Mouse (Mus musculus) left cerebral cortex, postnatal 4 days (tissue): ENCODE measurements around the gene Fam187b. TPM values are rescaled to one million over a fixed set of nuclear protein-coding genes. Genes with fewer than 3 reads are reported as not detected.

Source experiments
- DNase-seq: peaks from one replicate; pipeline ENCODE4 v3.0.0-alpha.2; 2022
- intact Hi-C: fragments of 180-260 bp; cut with DNase I; formaldehyde crosslinking; loops from one replicate; pipeline ENCODE4 v1.15.1; 2025
- total RNA-seq, 2 experiments: library from RNA; stranded (reverse); gene quantifications; 2 replicates each; pipeline ENCODE4 v1.2.3; 2021

Fam187b gene
- total RNA-seq, 2 experiments from 2014 or later: 0.42 TPM; not detected in 1

DNA sequence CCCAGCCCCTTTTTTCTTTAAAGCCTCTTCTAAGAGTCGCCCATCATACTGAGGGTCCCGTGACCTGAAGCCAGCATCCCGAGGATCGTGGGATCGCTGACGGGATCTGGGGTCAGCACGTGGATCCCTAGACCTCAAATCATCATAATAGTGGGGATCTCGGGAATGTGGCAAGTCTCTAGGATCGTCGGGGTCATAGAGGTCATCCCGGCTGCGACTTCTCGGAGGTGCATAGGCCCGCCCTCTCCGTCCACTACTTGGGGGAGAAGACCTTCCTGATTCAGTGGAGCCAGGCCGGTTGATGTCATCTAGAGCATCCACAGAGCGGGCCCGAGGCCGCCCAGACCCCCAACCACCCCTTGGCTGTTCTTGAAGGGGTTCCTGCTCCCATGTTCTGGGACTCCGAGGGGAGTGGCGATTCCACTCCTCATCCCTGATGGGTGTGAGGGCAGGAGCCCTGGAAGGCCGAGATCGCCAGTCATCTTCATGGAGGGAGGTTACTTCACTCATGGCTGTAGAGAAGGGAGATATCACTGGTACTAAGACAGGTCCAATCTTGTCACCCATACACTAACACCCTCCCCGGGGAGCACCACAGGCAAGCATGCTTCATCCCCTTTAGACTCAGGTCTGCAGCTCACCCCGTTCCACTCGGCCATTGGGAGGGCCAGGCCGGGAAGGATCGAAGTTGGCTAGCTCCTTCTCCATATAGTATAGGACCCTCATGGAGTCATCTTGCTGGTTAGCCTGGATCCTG is 15.3 kb upstream of the Fam187b start:
- intact Hi-C loops: no loop called here
- DNase-seq: no peak

DNA sequence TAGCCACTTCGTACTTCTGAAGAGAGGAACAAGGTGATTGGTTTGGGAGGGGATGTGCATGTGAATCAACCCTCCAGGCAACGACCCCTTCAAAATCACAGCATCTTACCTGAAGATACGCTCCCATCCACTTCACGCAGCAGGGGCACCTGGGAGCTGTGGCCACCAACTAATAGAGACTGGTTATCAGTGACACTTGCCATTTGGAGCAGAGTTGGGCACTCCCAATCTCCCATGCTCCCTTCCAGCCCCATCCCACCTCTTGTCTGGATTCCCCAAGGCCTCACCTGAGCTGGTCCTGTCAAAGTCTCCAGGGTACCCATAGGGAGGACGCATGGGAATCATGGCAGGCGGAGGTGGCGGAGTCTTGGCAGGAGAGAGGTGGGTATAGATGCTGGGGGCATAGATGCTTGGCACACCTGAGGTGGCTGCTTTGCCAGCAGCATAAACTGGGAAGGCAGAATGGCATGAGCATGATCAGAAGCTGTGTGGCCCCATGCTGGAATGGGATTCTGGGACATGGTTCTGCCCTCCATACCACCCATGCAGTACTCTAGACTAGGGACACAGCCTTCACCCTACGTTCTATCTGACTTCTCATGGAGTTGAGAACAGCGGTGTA is 14.6 kb upstream of the Fam187b start:
- no peak for DNase-seq
- intact Hi-C loops: no loop called here

DNA sequence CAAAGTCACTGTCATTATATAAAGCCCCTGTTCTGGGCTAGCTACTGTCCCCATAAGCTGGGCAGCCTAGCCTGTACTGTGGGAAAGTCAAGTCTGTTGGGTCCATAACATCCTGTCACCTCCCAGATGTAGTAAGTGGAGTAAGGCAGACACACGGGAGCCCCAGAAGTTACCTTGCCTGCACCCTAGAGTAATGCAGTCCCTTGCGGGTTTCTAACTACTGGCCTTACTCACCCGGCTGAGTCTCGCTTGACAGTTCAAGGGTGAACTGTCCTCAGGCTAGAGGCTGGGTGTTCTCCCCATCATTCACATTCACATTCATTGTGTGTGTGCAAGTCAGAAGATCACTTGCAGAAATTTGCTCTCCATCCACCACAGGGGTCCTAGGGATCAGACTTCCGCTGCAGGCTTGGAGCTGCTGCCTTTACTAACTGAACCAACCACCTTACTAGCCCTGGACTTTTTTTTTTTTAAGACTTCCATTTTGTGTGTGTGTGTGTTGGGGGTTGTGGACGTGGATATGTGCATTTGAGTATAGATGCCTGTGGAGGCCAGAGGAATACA is 13.7 kb upstream of the Fam187b start:
- intact Hi-C loops: no loop called here
- DNase-seq: no peak

DNA sequence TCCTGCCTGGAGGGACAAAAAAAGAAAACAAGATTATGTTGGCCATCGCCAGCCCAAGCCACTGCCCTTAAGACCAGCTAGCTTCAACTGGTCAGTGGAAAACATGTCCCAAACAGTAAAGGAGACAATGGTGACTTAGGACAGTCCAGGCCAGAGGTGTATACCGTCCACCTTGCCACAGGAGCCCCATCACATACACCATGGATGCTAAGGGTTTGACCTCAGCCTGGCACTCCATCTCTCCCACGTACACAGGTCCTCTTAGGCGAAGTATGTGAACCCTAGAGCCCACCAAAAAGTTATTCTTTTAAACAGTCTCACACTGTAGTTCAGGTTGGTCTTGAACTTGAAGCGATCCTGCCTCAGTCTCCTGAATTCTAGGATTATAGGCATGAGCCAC is 10.7 kb upstream of the Fam187b start:
- intact Hi-C loops: no loop called here

DNA sequence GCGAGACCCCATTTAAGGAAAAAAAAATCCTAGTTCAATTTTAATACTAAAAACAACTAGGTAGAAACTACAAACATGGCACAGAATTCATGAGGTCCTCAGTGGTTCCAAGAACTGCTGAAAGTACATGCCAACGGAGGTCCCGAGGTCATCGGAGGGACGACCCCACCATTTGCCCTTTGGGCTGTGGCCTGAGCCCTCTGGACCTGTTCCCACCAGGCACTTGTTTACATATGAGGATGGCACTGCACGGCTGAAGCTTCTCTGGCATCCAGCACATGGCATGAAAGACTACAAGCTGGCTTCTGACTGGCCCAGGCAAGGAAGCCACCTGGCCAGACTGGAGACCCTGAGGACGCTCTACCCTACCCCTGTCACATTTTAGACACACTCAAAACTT is 9.2 kb upstream of the Fam187b start:
- no peak for DNase-seq
- intact Hi-C loops: no loop called here

More for the DNA sequence above, 10.7 kb upstream of the Fam187b start:
- DNase-seq: no peak

DNA sequence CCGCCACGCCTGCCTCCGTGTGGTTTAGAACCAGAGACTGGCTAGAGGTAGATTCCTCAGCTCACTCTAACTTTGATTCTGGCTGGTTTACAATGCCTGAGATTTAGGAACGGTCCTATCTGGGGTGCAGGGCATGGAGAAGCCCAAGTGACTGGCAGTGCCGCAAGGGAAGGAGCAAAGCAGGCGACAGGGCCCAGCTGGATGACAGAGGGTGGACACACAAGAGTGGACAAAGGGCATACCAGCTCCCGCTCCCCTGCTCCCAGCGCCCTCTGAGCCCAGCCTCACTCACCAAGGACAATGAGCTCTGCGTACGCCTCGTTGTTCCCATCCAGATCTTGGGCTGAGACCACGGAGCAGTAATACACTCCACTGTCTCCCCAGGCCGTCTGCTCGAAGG is 7.9 kb upstream of the Fam187b start:
- intact Hi-C loops: no loop called here
- DNase-seq: no peak

DNA sequence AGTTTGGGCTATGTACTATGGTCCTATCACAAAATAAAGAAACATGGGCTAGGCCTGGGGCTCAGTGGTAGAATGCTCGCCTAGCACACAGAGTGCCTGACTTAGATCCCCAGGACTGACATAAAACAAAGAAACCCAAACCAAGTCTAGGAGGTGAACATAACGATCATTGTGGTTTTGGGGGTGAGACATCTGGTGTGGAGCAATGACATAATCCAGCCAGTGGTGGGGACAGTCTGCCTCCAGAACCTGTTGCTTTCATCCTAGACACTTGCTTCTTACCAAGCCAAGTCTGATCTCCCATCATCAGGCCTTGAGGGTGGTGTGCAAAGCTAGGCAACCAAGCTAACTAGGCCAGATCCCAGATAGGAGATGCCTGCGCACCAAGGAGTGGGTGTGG is 6.9 kb upstream of the Fam187b start:
- intact Hi-C loops: no loop called here
- no peak for DNase-seq

DNA sequence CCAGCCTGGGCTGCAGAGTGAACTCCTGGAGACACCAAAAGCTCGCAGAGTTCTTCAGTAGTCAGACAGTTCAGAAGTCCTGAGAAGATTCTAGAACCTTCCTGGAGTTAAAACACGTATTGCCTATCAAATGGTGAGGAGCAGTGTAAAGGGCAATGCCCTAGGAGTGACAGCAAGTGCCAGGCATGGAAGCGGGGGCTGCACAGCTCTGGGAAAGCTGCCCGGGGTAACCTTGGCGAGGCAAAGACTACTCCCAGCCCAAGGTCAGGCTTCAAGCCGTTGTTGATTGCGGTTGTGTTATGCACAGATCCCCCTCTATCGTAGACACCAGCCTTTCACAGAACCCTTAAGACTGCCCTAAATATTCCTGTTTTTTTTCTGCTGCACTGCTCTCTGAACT is 5.0 kb upstream of the Fam187b start:
- intact Hi-C loops: no loop called here
- no peak for DNase-seq

DNA sequence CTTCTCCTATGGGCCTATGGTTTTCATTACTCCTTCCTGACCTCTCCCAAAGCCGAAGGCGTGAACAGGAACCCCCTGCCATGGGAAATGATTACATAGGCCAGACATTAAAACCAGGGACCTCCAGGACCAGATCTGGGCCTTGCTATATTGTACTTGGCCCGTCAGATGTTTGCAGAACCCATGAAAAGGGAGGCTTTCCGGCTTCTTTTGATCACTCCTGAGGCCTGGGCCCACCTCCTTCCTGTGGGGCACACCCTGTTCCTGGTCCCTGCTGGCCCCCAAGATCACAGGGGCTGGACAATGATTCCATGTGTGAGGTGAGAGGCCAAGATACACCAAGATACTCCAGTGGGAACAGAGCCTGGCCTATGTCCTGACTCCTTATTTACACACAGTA is 4.4 kb upstream of the Fam187b start:
- intact Hi-C loops: no loop called here
- DNase-seq: no peak

DNA sequence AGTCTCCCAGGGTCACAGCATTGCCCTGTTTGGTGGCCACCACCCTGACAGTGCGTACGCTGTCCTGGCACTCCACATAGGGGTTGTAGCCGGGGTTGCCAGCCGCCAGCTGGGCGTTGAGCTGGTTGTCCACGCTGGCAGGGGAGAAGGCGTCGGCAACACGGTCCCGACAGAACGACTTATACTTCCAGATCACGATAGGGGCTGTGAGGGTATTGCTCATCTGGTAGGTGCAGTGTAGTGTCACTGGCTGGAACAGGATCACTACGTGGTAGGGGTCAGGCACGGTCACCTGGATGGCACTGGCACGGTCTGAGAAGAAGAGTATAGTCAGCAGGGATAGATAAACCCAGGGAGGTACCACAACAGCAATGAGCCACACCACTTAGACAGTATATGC is 1.7 kb upstream of the Fam187b start:
- DNase-seq: no peak

DNA sequence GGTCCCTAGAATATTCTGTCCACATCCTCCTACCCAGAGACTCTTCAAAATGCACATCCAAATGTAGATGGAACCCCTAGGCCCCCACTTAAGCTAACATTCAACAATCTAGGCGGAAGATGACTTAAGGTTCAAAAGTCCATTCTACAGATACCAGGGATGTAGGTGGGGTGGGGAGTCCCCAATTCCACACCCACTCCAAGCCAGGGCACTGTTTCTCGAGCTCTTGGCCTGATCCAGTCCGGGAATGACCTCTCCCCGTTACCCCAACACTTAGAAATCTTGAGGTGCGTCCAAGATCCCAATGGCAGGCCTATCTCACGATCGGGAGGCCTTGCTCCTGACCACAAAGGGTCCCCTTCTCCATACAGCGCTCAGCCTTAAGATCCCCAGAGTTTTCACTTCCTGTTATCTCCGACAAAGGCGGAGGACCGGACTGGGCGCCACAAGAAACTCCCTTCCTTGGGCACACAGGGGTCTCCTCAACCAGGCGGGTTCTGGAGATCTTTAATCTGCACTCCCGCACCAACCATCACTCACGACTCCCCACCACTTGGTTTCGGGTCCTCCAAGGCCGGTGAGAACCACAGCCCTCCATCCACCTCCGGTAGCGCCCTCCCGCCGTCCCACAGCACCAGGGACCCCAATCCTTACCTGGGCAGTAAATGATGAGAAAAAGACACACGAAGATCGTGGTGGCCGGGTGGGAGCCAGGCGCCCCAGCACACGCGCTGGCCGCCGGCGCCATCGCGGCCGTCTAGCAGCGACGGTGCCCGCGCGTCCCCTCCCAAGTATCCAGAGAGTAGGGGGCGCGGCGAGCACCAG is 952 bp upstream of the Fam187b start:
- no peak for DNase-seq
- intact Hi-C loops: no loop called here

More for the DNA sequence above, 1.7 kb upstream of the Fam187b start:
- intact Hi-C loops: no loop called here

DNA sequence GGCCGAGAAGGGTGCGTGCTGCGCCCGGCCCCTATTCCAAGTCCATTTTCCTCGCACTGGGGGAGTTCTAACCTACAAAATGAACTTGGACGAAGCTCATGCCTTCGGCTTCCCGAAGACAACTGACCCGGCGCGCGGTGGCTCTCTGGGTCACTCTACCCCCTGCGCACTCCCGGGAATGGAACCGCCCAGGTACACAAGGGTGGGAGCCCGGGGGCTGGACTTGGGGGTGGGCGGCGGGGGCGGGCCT is 414 bp upstream of the Fam187b start, which contains the start of gene Lsr:
Gene Lsr (minus strand): TSS at position 214 of the 250 bp plus-strand sequence.
- intact Hi-C loops: no loop called here
- DNase-seq: no peak

DNA sequence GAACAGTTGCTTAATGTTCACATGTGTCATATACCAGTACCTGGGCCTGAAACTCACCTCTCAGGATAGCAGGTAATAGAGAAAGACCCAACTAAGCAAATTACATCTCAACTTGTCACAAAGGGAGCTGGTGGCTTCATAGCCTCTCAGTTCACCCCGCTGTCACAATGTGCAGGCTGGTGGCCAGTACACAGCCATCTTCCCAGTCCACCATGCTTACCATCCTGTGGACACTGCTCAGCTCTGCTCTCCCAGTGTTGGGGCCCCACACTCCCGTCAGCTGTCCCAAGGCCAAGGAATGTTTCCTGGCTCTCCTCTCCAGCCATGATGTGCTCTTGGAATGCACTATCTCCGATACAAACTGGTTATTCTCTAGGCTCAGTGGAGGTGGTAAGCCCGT is 8.1 kb downstream of the Fam187b start:
- no peak for DNase-seq
- intact Hi-C loops: no loop called here

DNA sequence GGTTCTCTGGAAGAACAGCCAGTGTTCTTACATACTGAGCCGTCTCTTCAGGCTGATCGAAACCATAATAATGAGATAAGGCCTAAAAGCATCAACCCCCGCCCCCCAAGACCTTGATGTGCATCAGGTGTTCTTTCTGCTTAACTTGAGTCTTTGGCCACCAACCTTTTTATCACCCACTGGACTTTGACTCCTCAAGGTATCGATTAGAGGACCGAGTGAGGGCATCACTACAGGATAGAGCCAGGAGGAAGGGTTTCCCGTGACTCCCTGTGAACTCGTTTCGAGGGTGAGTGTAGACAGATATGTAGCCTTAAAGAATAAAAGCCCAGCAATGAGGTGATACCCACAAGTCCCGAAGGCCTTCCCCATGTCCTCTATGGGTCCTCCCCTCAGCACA is 11.8 kb downstream of the Fam187b start:
- intact Hi-C loops: no loop called here
- no peak for DNase-seq

DNA sequence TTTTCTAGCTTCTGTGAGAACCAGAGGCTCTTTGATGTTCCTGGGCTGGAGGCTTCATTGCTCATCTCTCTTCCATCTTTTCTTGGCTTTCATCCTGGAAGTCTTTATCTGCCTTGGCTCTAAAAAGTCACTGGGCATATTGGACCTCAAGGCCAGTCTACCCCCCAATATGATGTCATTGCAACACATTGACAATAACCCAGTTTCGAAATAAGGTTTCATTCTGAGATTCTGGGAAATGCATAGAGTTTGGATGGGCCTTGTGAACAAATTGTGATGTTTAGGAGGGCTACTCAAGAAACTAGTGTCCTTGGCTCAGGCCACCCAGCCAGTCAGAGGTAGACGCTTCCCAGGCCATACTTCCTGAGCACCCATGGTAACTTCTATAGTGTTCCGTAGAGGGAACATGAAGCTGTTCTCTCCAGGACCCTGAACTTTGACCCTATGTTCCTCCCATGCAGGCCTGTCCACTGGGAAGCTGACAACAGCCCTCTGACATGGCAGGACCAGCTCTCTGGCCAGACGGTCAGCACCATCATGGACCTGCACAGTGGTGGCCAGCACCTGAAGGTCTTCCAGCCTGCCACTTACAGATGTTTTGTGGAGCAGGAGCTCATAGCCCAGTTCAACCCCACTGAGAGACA is 15.1 kb downstream of the Fam187b start:
- no peak for DNase-seq
- intact Hi-C loops: no loop called here

DNA sequence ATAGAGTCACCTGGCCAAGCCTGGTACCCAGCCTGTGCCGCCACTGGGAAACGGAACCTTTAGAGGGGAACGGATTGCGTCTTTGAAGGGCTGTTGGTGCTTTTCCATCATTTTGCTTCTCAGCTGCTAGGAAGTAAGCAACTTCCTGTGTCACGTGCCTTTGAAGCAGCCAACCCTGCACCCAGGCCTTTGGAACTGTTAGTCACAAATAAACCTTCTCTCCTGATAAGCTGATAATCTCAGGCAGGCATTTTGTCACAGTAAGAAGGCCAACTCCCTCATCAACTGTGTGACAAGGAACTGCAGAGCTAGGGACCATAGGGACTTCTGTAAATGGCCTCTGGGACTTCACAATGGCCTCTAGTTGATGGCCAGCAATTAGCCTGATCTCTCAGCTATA is 18.6 kb downstream of the Fam187b start:
- intact Hi-C loops: no loop called here

DNA sequence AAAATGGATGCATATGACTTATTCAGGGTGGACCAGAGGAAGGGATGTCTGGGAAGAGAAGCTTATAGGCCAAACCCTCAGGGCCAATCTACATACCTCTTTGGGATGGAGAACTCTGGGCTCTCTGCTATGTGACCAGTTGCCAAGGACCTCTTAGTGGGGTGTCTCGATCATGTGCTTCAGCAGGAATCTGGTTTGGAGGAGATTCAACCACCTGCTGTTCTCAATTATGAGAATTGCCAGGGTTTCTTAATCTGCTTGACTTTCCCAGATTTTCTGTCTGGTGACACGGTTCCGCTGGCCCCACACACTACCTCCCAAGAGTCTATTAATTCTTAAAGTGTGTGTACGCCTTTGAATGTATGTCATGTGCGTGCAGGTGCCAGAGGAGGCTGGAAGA is 20.4 kb downstream of the Fam187b start:
- intact Hi-C loops: no loop called here
- DNase-seq: no peak

More for the DNA sequence above, 18.6 kb downstream of the Fam187b start:
- DNase-seq: no peak

DNA sequence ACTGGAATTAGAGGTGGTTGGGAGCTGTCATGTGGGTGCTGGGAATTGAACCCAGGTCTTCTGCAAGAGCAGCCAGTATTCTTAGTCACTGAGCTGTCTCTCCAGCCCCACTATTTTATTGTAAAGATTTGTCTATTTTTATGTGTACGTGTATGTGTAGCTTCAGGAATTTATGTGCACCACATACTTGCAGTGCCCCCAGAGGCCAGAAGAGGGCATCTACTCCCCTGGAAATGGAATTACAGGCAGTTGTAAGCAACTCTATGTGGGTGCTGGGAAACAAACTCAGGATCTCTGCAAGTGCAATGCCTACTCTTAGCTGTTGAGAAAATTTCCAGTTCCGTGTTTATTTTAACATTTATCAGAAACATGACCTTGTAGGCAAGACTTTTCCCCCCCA is 22.9 kb downstream of the Fam187b start:
- DNase-seq: no peak
- intact Hi-C loops: no loop called here

DNA sequence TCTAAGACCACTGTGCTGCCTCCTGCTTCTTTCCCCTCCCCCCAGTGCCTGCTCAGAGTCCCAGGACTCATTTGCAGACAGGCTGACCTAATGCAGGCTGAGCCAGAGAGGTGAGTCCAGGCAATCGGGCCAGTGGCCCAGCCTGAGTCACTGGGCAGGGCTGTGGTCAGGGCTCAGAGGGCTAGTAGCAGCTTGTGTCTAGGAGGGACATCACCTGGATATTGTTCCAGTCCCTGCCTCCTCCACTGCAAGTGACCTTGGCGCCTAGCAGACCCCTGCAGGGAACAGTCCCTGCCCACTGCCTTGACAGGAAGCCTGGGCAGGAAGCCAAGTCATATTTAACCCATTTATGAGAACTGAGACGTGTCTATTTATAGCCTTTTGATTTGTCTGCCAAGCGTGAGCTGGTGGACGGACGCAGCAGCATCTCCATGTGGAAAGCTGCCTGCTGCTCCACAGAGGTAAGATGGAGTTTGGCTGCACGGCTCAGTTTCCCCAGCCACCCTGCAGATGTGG is 27.0 kb downstream of the Fam187b start:
- DNase-seq: peak; percentile 63
- intact Hi-C loops: no loop called here

DNA sequence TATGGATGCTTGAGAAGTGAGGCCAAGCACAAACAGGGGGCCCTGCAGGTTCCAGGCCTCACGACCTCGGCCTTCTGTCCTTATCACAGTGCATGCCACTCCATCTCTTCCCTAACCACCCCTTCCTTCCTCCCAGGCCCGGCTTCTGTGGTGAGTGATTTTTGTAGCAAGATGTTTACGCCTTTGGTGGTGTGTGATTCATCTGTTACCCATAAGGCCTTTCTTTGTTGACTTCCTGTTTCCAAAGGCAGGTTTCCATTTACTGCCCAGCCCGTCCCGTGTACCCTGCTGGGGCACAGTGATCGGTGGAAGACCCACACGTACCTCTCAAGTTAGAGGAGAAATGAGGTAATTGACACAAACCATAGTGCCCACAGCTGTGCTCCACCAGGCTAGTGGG is 29.1 kb downstream of the Fam187b start:
- intact Hi-C loops: no loop called here
- no peak for DNase-seq

DNA sequence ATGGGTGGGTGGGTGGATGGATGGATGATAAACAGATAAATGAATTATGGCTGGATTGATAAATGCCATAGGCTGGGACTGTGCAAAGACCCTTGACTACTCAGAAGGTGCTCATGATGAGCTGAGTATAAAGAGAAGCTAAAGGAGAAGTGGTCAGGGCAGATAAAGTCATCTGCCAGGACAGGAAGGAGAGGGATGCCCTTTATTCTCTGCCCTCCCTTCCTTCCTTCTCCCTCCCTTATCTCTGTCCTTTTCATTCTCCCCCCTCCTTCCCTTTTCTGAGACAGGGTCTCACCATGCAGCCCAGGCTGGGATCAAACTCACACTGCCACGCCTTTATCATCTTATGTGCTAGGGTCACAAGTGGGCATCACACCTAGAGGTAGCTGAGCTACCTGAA is 34.2 kb downstream of the Fam187b start:
- no peak for DNase-seq
- intact Hi-C loops: no loop called here
